Comparison of ENCODE assay signal across 15 mouse cellular contexts in genomic region chr17:78040338-78040737, GRCm38 (mm10).
DNase-seq lines count a peak whose midpoint lies in the region; ATAC-seq and TF ChIP-seq lines count a peak whose summit lies in the region.
"Had no signal": no experiment of that assay in that cellular context is flagged by ENCODE, and none has a peak within 500 bp of the region (broad histone marks: within the 10 kb centered on the region; RNA-seq: fewer than 3 reads in every experiment).

No protein-coding gene starts in this region.

- peak; percentile 57; the same call in 1 of the 2 replicates for ATAC-seq in forebrain, embryonic 14.5 days
- no peak for ATAC-seq in forebrain, embryonic 12.5 days (ENCODE audit: low FRiP score)
- ATAC-seq in forebrain, embryonic 16.5 days = peak; percentile 62
- ATAC-seq in forebrain, embryonic 11.5 days (replicated peaks; ENCODE audit: low FRiP score) = no peak

- no peaks in the 10 kb centered on the region for H3K4me1 ChIP-seq in forebrain, embryonic 14.5 days (ENCODE audit: control insufficient read depth, insufficient read depth, low read length)
- no peaks in the 10 kb centered on the region for H3K4me1 ChIP-seq in forebrain, embryonic 12.5 days
- H3K4me1 ChIP-seq in forebrain, embryonic 16.5 days (replicated peaks; ENCODE audit: control insufficient read depth, insufficient read depth, low read length) = no peaks in the 10 kb centered on the region
- H3K4me1 ChIP-seq in forebrain, embryonic 11.5 days (replicated peaks; ENCODE audit: control insufficient read depth, insufficient read depth, low read length) = no peaks in the 10 kb centered on the region
- no peaks in the 10 kb centered on the region for H3K4me1 ChIP-seq in lung, adult 2 months (ENCODE audit: control insufficient read depth, insufficient read depth, low read length)
- H3K4me1 ChIP-seq: embryonic facial prominence, embryonic 10.5 days; embryonic facial prominence, embryonic 12.5 days had no signal

- TF ChIP-seq POLR2A in lung, adult 2 months (IDR thresholded peaks at IDR 0.05; ENCODE audit: borderline replicate concordance, extremely low read depth, low read depth, low read length) = no peak

- DNase-seq in forebrain, embryonic 14.5 days (ENCODE audit: low spot score) = peak; percentile 67
- DNase-seq in forebrain, embryonic 11.5 days (ENCODE audit: low spot score) = no peak
- DNase-seq in lung, adult 2 months = no peak
- DNase-seq: adrenal gland, adult 2 months; adrenal gland, postnatal 10 days; adrenal gland, postnatal 25 days; cerebellum, adult 11-12 months; cerebellum, adult 2 months; cerebellum, adult 9-10 months; cerebellum, postnatal 10 days; cerebellum, postnatal 25 days had no signal

- no peak overlapping the region for H3K4me2 ChIP-seq in forebrain, embryonic 14.5 days (ENCODE audit: low read length)
- H3K4me2 ChIP-seq in forebrain, embryonic 12.5 days = no peak overlapping the region
- no peak overlapping the region for H3K4me2 ChIP-seq in forebrain, embryonic 16.5 days (ENCODE audit: low read length)
- no peak overlapping the region for H3K4me2 ChIP-seq in forebrain, embryonic 11.5 days (ENCODE audit: low read depth, low read length, severe bottlenecking)
- H3K4me2 ChIP-seq: embryonic facial prominence, embryonic 12.5 days had no signal

- H3K9me3 ChIP-seq in forebrain, embryonic 14.5 days (replicated peaks; ENCODE audit: control insufficient read depth, low read length) = no peaks in the 10 kb centered on the region
- H3K9me3 ChIP-seq in forebrain, embryonic 12.5 days = no peaks in the 10 kb centered on the region
- H3K9me3 ChIP-seq in forebrain, embryonic 16.5 days (ENCODE audit: control insufficient read depth, low read length) = no peaks in the 10 kb centered on the region
- H3K9me3 ChIP-seq in forebrain, embryonic 11.5 days (ENCODE audit: control insufficient read depth, low read length) = no peaks in the 10 kb centered on the region
- H3K9me3 ChIP-seq: embryonic facial prominence, embryonic 10.5 days; embryonic facial prominence, embryonic 12.5 days had no signal

- H3K9ac ChIP-seq in forebrain, embryonic 14.5 days (ENCODE audit: low read length) = no peak overlapping the region
- H3K9ac ChIP-seq in forebrain, embryonic 12.5 days = no peak overlapping the region
- no peak overlapping the region for H3K9ac ChIP-seq in forebrain, embryonic 16.5 days (replicated peaks; ENCODE audit: low read depth, low read length)
- H3K9ac ChIP-seq in forebrain, embryonic 11.5 days (ENCODE audit: low read length) = no peak overlapping the region
- H3K9ac ChIP-seq: embryonic facial prominence, embryonic 12.5 days had no signal

- H3K36me3 ChIP-seq in forebrain, embryonic 14.5 days (ENCODE audit: control insufficient read depth, insufficient read depth, low read length) = no peaks in the 10 kb centered on the region
- H3K36me3 ChIP-seq in forebrain, embryonic 12.5 days (replicated peaks) = no peaks in the 10 kb centered on the region
- no peaks in the 10 kb centered on the region for H3K36me3 ChIP-seq in forebrain, embryonic 16.5 days (ENCODE audit: control insufficient read depth, insufficient read depth)
- H3K36me3 ChIP-seq in forebrain, embryonic 11.5 days (ENCODE audit: control insufficient read depth, insufficient read depth, low read length) = no peaks in the 10 kb centered on the region
- H3K36me3 ChIP-seq: embryonic facial prominence, embryonic 10.5 days; embryonic facial prominence, embryonic 12.5 days had no signal

- H3K27me3 ChIP-seq in forebrain, embryonic 14.5 days (replicated peaks; ENCODE audit: control insufficient read depth, insufficient read depth, low read length) = no peaks in the 10 kb centered on the region
- no peaks in the 10 kb centered on the region for H3K27me3 ChIP-seq in forebrain, embryonic 12.5 days
- no peaks in the 10 kb centered on the region for H3K27me3 ChIP-seq in forebrain, embryonic 16.5 days (replicated peaks; ENCODE audit: control insufficient read depth, insufficient read depth, low read length)
- H3K27me3 ChIP-seq in forebrain, embryonic 11.5 days (ENCODE audit: control insufficient read depth, insufficient read depth, low read length) = no peaks in the 10 kb centered on the region
- H3K27me3 ChIP-seq: embryonic facial prominence, embryonic 12.5 days had no signal

- H3K27ac ChIP-seq in forebrain, embryonic 14.5 days (ENCODE audit: low read depth, low read length) = no peak overlapping the region
- no peak overlapping the region for H3K27ac ChIP-seq in forebrain, embryonic 12.5 days
- H3K27ac ChIP-seq in forebrain, embryonic 16.5 days (ENCODE audit: low read length) = no peak overlapping the region
- no peak overlapping the region for H3K27ac ChIP-seq in forebrain, embryonic 11.5 days (ENCODE audit: low read depth, low read length)
- H3K27ac ChIP-seq: embryonic facial prominence, embryonic 10.5 days; embryonic facial prominence, embryonic 12.5 days had no signal

- 70% methylated on average over 1 of the region's 1 CpGs for WGBS in forebrain, embryonic 14.5 days
- 83% methylated on average over 1 of the region's 1 CpGs for WGBS in forebrain, embryonic 12.5 days
- WGBS in forebrain, embryonic 16.5 days = 51% methylated on average over 1 of the region's 1 CpGs
- WGBS in forebrain, embryonic 11.5 days = 92% methylated on average over 1 of the region's 1 CpGs
- WGBS in lung, adult 2 months = 77% methylated on average over 1 of the region's 1 CpGs

- H3K4me3 ChIP-seq in forebrain, embryonic 14.5 days (ENCODE audit: low read depth, low read length) = no peak overlapping the region
- no peak overlapping the region for H3K4me3 ChIP-seq in forebrain, embryonic 12.5 days (replicated peaks)
- H3K4me3 ChIP-seq in forebrain, embryonic 16.5 days (replicated peaks; ENCODE audit: low read length) = no peak overlapping the region
- no peak overlapping the region for H3K4me3 ChIP-seq in forebrain, embryonic 11.5 days (ENCODE audit: low read depth, low read length)
- no peak overlapping the region for H3K4me3 ChIP-seq in lung, adult 2 months (replicated peaks; ENCODE audit: extremely low read depth, low read depth, low read length)
- H3K4me3 ChIP-seq: embryonic facial prominence, embryonic 10.5 days; embryonic facial prominence, embryonic 12.5 days had no signal

- TF ChIP-seq CTCF in lung, adult 2 months (IDR thresholded peaks at IDR 0.05; ENCODE audit: insufficient read depth, low read length) = no peak

Comparison
In these comparisons a context has a peak if more than half of its experiments do, and no peak if none do; other contexts are left out.
1. ATAC-seq: peak in forebrain, embryonic 14.5 days (single experiment) and forebrain, embryonic 16.5 days (single experiment); none in forebrain, embryonic 12.5 days (single experiment) and forebrain, embryonic 11.5 days (single experiment).